Mouse (Mus musculus): Measurements from ENCODE around the gene Abcc2. TPM values are rescaled to one million over a fixed set of nuclear protein-coding genes. Genes with fewer than 3 reads are reported as not detected.

The Abcc2 gene
- polyA plus RNA-seq, 1 experiment from 2014 or later, result 0.09 TPM

- Histone ChIP-seq H3K4me2 (no peak overlapping the region), H3K4me3 (no peak overlapping the region), H3K9ac (no peak overlapping the region), H3K36me3 (no peaks in the 10 kb centered on the region), H3K9me3 (replicated peaks) (no peaks in the 10 kb centered on the region), H3K27ac (no peak overlapping the region), H3K4me1 (replicated peaks) (no peaks in the 10 kb centered on the region), H3K27me3 (no peaks in the 10 kb centered on the region)
- ATAC-seq (replicated peaks; ENCODE audit: insufficient number of reproducible peaks, insufficient read depth, low FRiP score, low read depth), result no peak
- WGBS, result 61% methylated on average over 5 of the region's 5 CpGs
Measured at GRCm38 (mm10) chr19:43780391-43780790, 1.6 kb upstream of the Abcc2 start.

GRCm38 (mm10) chr19:43784761-43785160, 2.8 kb downstream of the Abcc2 start:
- Histone ChIP-seq H3K9ac (no peak overlapping the region), H3K4me2 (no peak overlapping the region), H3K4me1 (replicated peaks) (no peaks in the 10 kb centered on the region), H3K4me3 (no peak overlapping the region), H3K36me3 (no peaks in the 10 kb centered on the region), H3K9me3 (replicated peaks) (no peaks in the 10 kb centered on the region), H3K27ac (no peak overlapping the region), H3K27me3 (no peaks in the 10 kb centered on the region)
- 69% methylated on average over 8 of the region's 8 CpGs for WGBS
- no peak for ATAC-seq (replicated peaks; ENCODE audit: insufficient number of reproducible peaks, insufficient read depth, low FRiP score, low read depth)

- no peak overlapping the region for H3K9ac ChIP-seq
- H3K27me3 ChIP-seq, result no peaks in the 10 kb centered on the region
- H3K9me3 ChIP-seq (replicated peaks), result no peaks in the 10 kb centered on the region
- no peak for ATAC-seq (replicated peaks; ENCODE audit: insufficient number of reproducible peaks, insufficient read depth, low FRiP score, low read depth)
- no peak overlapping the region for H3K4me2 ChIP-seq
- no peaks in the 10 kb centered on the region for H3K36me3 ChIP-seq
- 71% methylated on average over 13 of the region's 13 CpGs for WGBS
- H3K4me1 ChIP-seq (replicated peaks), result no peaks in the 10 kb centered on the region
- H3K4me3 ChIP-seq, result no peak overlapping the region
- no peak overlapping the region for H3K27ac ChIP-seq
Measured at GRCm38 (mm10) chr19:43786249-43787026, 4.4 kb downstream of the Abcc2 start.

- no peak for ATAC-seq (replicated peaks; ENCODE audit: insufficient number of reproducible peaks, insufficient read depth, low FRiP score, low read depth)
- 85% methylated on average over 7 of the region's 7 CpGs for WGBS
- H3K36me3 ChIP-seq, result no peaks in the 10 kb centered on the region
Measured at GRCm38 (mm10) chr19:43789817-43790216, 7.8 kb downstream of the Abcc2 start.

GRCm38 (mm10) chr19:43792537-43792936, 10.5 kb downstream of the Abcc2 start:
- Histone ChIP-seq H3K9me3 (replicated peaks) (no peaks in the 10 kb centered on the region), H3K36me3 (no peaks in the 10 kb centered on the region), H3K4me3 (no peak overlapping the region), H3K27me3 (no peaks in the 10 kb centered on the region), H3K9ac (no peak overlapping the region), H3K27ac (no peak overlapping the region), H3K4me2 (no peak overlapping the region), H3K4me1 (replicated peaks) (no peaks in the 10 kb centered on the region)
- ATAC-seq (replicated peaks; ENCODE audit: insufficient number of reproducible peaks, insufficient read depth, low FRiP score, low read depth), result no peak
- 85% methylated on average over 4 of the region's 4 CpGs for WGBS

More at GRCm38 (mm10) chr19:43789817-43790216, 7.8 kb downstream of the Abcc2 start:
- no peak overlapping the region for H3K9ac ChIP-seq
- no peaks in the 10 kb centered on the region for H3K27me3 ChIP-seq
- H3K4me3 ChIP-seq, result no peak overlapping the region
- H3K4me2 ChIP-seq, result no peak overlapping the region
- no peaks in the 10 kb centered on the region for H3K4me1 ChIP-seq (replicated peaks)
- H3K9me3 ChIP-seq (replicated peaks), result no peaks in the 10 kb centered on the region
- H3K27ac ChIP-seq, result no peak overlapping the region

- Histone ChIP-seq H3K4me2 (no peak overlapping the region), H3K9me3 (replicated peaks) (no peaks in the 10 kb centered on the region), H3K36me3 (no peaks in the 10 kb centered on the region), H3K27me3 (no peaks in the 10 kb centered on the region), H3K4me1 (replicated peaks) (no peaks in the 10 kb centered on the region), H3K9ac (no peak overlapping the region), H3K4me3 (no peak overlapping the region), H3K27ac (no peak overlapping the region)
- no peak for ATAC-seq (replicated peaks; ENCODE audit: insufficient number of reproducible peaks, insufficient read depth, low FRiP score, low read depth)
- WGBS, result 85% methylated on average over 1 of the region's 1 CpGs
Measured at GRCm38 (mm10) chr19:43793951-43794350, 12.0 kb downstream of the Abcc2 start.

- no peaks in the 10 kb centered on the region for H3K4me1 ChIP-seq (replicated peaks)
- H3K27me3 ChIP-seq, result no peaks in the 10 kb centered on the region
- H3K4me3 ChIP-seq, result no peak overlapping the region
- 70% methylated on average over 8 of the region's 8 CpGs for WGBS
- no peaks in the 10 kb centered on the region for H3K36me3 ChIP-seq
- no peak for ATAC-seq (replicated peaks; ENCODE audit: insufficient number of reproducible peaks, insufficient read depth, low FRiP score, low read depth)
- no peak overlapping the region for H3K9ac ChIP-seq
- no peak overlapping the region for H3K27ac ChIP-seq
- H3K9me3 ChIP-seq (replicated peaks), result no peaks in the 10 kb centered on the region
- H3K4me2 ChIP-seq, result no peak overlapping the region
Measured at GRCm38 (mm10) chr19:43795511-43795910, 13.5 kb downstream of the Abcc2 start.

GRCm38 (mm10) chr19:43797216-43797615, 15.2 kb downstream of the Abcc2 start:
- 62% methylated on average over 5 of the region's 5 CpGs for WGBS
- Histone ChIP-seq H3K27ac (no peak overlapping the region), H3K27me3 (no peaks in the 10 kb centered on the region), H3K9ac (no peak overlapping the region), H3K9me3 (replicated peaks) (no peaks in the 10 kb centered on the region), H3K36me3 (no peaks in the 10 kb centered on the region), H3K4me1 (replicated peaks) (no peaks in the 10 kb centered on the region), H3K4me2 (no peak overlapping the region), H3K4me3 (no peak overlapping the region)
- ATAC-seq (replicated peaks; ENCODE audit: insufficient number of reproducible peaks, insufficient read depth, low FRiP score, low read depth), result no peak

GRCm38 (mm10) chr19:43801427-43802051, 19.5 kb downstream of the Abcc2 start:
- no peaks in the 10 kb centered on the region for H3K36me3 ChIP-seq
- no peak overlapping the region for H3K4me2 ChIP-seq
- no peaks in the 10 kb centered on the region for H3K27me3 ChIP-seq
- no peak overlapping the region for H3K9ac ChIP-seq
- H3K4me1 ChIP-seq (replicated peaks), result no peaks in the 10 kb centered on the region
- H3K4me3 ChIP-seq, result no peak overlapping the region
- no peak for ATAC-seq (replicated peaks; ENCODE audit: insufficient number of reproducible peaks, insufficient read depth, low FRiP score, low read depth)
- H3K9me3 ChIP-seq (replicated peaks), result no peaks in the 10 kb centered on the region
- H3K27ac ChIP-seq, result no peak overlapping the region
- WGBS, result 71% methylated on average over 9 of the region's 9 CpGs

GRCm38 (mm10) chr19:43803866-43804265, 21.9 kb downstream of the Abcc2 start:
- 83% methylated on average over 10 of the region's 10 CpGs for WGBS
- Histone ChIP-seq H3K9me3 (replicated peaks) (no peaks in the 10 kb centered on the region), H3K36me3 (no peaks in the 10 kb centered on the region), H3K4me1 (replicated peaks) (no peaks in the 10 kb centered on the region), H3K4me3 (no peak overlapping the region), H3K27me3 (no peaks in the 10 kb centered on the region), H3K9ac (no peak overlapping the region), H3K4me2 (no peak overlapping the region), H3K27ac (no peak overlapping the region)
- ATAC-seq (replicated peaks; ENCODE audit: insufficient number of reproducible peaks, insufficient read depth, low FRiP score, low read depth), result no peak

GRCm38 (mm10) chr19:43809331-43809730, 27.3 kb downstream of the Abcc2 start:
- Histone ChIP-seq H3K36me3 (no peaks in the 10 kb centered on the region), H3K4me3 (no peak overlapping the region), H3K4me1 (replicated peaks) (no peaks in the 10 kb centered on the region), H3K9ac (no peak overlapping the region), H3K9me3 (replicated peaks) (no peaks in the 10 kb centered on the region), H3K27ac (no peak overlapping the region), H3K4me2 (no peak overlapping the region), H3K27me3 (no peaks in the 10 kb centered on the region)
- 45% methylated on average over 4 of the region's 4 CpGs for WGBS
- ATAC-seq (replicated peaks; ENCODE audit: insufficient number of reproducible peaks, insufficient read depth, low FRiP score, low read depth), result no peak

GRCm38 (mm10) chr19:43811419-43811818, 29.4 kb downstream of the Abcc2 start:
- Histone ChIP-seq H3K9ac (no peak overlapping the region), H3K27me3 (no peaks in the 10 kb centered on the region), H3K9me3 (replicated peaks) (no peaks in the 10 kb centered on the region), H3K36me3 (no peaks in the 10 kb centered on the region), H3K4me3 (no peak overlapping the region), H3K27ac (no peak overlapping the region), H3K4me2 (no peak overlapping the region), H3K4me1 (replicated peaks) (peaks cover 2% of the 10 kb centered on the region; the same call in 1 of the 2 replicates)
- WGBS, result 80% methylated on average over 4 of the region's 4 CpGs
- ATAC-seq (replicated peaks; ENCODE audit: insufficient number of reproducible peaks, insufficient read depth, low FRiP score, low read depth), result no peak
